Mouse (Mus musculus): Measurements from ENCODE around the gene Srek1ip1. TPM values are rescaled to one million over a fixed set of nuclear protein-coding genes. Genes with fewer than 3 reads are reported as not detected.

Srek1ip1 gene
- polyA plus RNA-seq (2015; fragmentation: Nextera tagmentation; extraction: Ambion mirVana), result 17.3 and 18.3 TPM in 2 replicates

DNA sequence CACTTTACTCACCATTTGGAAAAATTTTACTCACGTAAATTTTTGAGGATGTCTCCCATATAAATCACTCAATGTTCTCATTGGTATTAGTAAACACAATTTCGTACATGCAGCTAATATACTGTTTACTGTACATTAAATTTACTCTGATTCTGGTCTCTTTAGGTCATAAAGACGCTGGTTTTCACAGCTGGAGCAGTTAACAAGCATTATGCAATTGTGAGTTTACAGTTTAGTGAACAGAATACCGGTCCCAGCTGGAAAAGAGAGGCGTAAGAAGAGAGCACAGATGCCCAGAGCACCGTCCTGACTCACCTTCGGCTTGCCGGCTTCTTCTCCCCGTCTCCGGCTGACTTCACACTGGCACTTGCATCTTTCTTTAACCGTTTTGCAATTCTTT, at the start of gene Srek1ip1:
Gene Srek1ip1 (plus strand): TSS at position 301 of the 400 bp plus-strand sequence.
- 92% methylated on average over 11 of the region's 11 CpGs for WGBS
- H3K27ac ChIP-seq, result no peak within 1 kb of the TSS
- no peak for ATAC-seq (replicated peaks)
- peaks cover 14% of the 10 kb centered on the region; the same call in 1 of the 2 replicates for H3K36me3 ChIP-seq (replicated peaks)
- H3K9me3 ChIP-seq, result no peaks in the 10 kb centered on the region
- no peak within 1 kb of the TSS for H3K9ac ChIP-seq
- H3K27me3 ChIP-seq (replicated peaks), result no peaks in the 10 kb centered on the region
- H3K4me3 ChIP-seq, result no peak within 1 kb of the TSS
- H3K4me1 ChIP-seq, result no peaks in the 10 kb centered on the region
- H3K4me2 ChIP-seq, result no peak within 1 kb of the TSS

- WGBS, result 91% methylated on average over 4 of the region's 4 CpGs
- Histone ChIP-seq H3K27me3 (replicated peaks) (no peaks in the 10 kb centered on the region), H3K4me2 (no peak overlapping the region), H3K4me3 (no peak overlapping the region), H3K9ac (no peak overlapping the region), H3K9me3 (no peaks in the 10 kb centered on the region), H3K4me1 (no peaks in the 10 kb centered on the region), H3K27ac (no peak overlapping the region), H3K36me3 (replicated peaks) (no peaks in the 10 kb centered on the region)
- no peak for ATAC-seq (replicated peaks)
Measured at GRCm38 (mm10) chr13:104742866-104743265, 49.4 kb upstream of the Srek1ip1 start.

DNA sequence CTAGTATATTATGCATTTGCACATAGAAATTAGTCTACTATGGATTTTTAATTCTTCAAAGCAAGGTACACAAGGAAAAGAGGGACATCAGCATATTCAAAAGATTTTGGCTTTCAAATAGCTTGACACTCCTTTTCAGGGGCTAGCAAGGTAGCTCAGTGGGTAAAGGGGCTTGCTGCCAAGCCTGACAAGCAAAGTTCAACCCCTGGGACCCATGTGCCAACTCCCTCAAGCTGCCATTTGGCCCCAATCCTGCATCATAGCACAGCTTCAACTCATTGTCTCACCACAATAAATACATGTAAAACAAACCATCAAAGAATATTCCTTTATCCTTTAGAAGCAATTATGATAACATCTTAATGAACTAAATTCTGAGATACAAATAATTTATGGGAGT, 45.3 kb upstream of the Srek1ip1 start:
- Histone ChIP-seq H3K4me2 (no peak overlapping the region), H3K4me1 (no peaks in the 10 kb centered on the region), H3K27me3 (replicated peaks) (no peaks in the 10 kb centered on the region), H3K36me3 (replicated peaks) (no peaks in the 10 kb centered on the region), H3K9me3 (no peaks in the 10 kb centered on the region), H3K27ac (no peak overlapping the region), H3K4me3 (no peak overlapping the region), H3K9ac (no peak overlapping the region)
- no peak for ATAC-seq (replicated peaks)

GRCm38 (mm10) chr13:104759381-104759780, 32.9 kb upstream of the Srek1ip1 start:
- Histone ChIP-seq H3K27me3 (replicated peaks) (no peaks in the 10 kb centered on the region), H3K27ac (no peak overlapping the region), H3K36me3 (replicated peaks) (no peaks in the 10 kb centered on the region), H3K9me3 (no peaks in the 10 kb centered on the region), H3K4me3 (no peak overlapping the region), H3K4me2 (no peak overlapping the region), H3K9ac (no peak overlapping the region), H3K4me1 (no peaks in the 10 kb centered on the region)
- no peak for ATAC-seq (replicated peaks)
- WGBS, result 88% methylated on average over 1 of the region's 1 CpGs

DNA sequence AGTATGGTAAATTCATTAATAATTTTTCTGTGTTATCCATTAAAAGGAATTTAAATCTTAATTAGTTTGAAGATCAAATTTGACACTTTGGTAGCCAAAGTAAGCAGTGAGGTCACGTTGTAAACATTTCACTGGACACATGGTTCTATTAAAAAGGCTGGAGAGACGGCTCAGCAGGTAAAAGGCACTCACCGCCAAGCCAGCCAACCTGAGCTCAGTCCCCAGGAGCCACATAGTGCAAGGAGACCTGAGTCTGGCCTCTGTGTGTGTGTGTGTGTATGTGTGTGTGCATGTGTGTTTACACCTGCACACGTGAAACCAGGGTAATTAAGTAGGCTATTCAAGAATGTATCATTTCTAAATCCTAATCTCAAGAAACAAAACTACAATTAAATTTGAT, 29.9 kb upstream of the Srek1ip1 start:
- Histone ChIP-seq H3K9me3 (no peaks in the 10 kb centered on the region), H3K27me3 (replicated peaks) (no peaks in the 10 kb centered on the region), H3K4me3 (no peak overlapping the region), H3K4me2 (no peak overlapping the region), H3K4me1 (no peaks in the 10 kb centered on the region), H3K9ac (no peak overlapping the region), H3K27ac (no peak overlapping the region), H3K36me3 (replicated peaks) (no peaks in the 10 kb centered on the region)
- ATAC-seq (replicated peaks), result no peak
- 94% methylated on average over 4 of the region's 4 CpGs for WGBS

GRCm38 (mm10) chr13:104763193-104763592, 29.1 kb upstream of the Srek1ip1 start:
- no peak for ATAC-seq (replicated peaks)

GRCm38 (mm10) chr13:104779104-104779670, 13.1 kb upstream of the Srek1ip1 start:
- no peaks in the 10 kb centered on the region for H3K27me3 ChIP-seq (replicated peaks)
- H3K36me3 ChIP-seq (replicated peaks), result no peaks in the 10 kb centered on the region; the same call in 1 of the 2 replicates
- H3K9ac ChIP-seq, result no peak overlapping the region
- H3K27ac ChIP-seq, result no peak overlapping the region
- WGBS, result 96% methylated on average over 1 of the region's 1 CpGs
- no peaks in the 10 kb centered on the region for H3K9me3 ChIP-seq
- no peaks in the 10 kb centered on the region for H3K4me1 ChIP-seq
- H3K4me3 ChIP-seq, result no peak overlapping the region
- H3K4me2 ChIP-seq, result no peak overlapping the region
- no peak for ATAC-seq (replicated peaks)

More at GRCm38 (mm10) chr13:104763193-104763592, 29.1 kb upstream of the Srek1ip1 start:
- 79% methylated on average over 3 of the region's 3 CpGs for WGBS
- H3K9ac ChIP-seq, result no peak overlapping the region
- no peaks in the 10 kb centered on the region for H3K4me1 ChIP-seq
- H3K9me3 ChIP-seq, result no peaks in the 10 kb centered on the region
- H3K36me3 ChIP-seq (replicated peaks), result no peaks in the 10 kb centered on the region
- H3K27ac ChIP-seq, result no peak overlapping the region
- no peak overlapping the region for H3K4me2 ChIP-seq
- H3K27me3 ChIP-seq (replicated peaks), result no peaks in the 10 kb centered on the region
- no peak overlapping the region for H3K4me3 ChIP-seq

DNA sequence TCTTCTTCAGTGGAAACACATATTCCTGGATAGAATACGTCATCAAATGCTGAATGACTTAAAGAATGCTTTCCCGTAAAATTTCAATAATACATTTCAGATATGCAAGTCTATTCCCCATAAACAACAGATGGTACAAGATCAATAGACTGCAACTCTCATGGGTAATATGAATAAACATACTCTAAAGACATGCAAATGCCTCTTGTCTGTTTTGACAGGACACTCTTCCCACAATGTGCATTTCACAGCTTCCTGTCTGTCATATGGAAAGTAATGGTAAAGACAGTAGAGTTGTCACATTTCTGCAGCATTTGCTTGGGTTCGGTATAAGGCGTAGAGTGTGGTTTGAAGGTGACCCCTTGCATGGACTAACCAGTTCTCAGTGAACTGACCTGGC, 5.0 kb upstream of the Srek1ip1 start:
- Histone ChIP-seq H3K9me3 (no peaks in the 10 kb centered on the region), H3K9ac (no peak overlapping the region), H3K27me3 (replicated peaks) (no peaks in the 10 kb centered on the region), H3K4me1 (no peaks in the 10 kb centered on the region), H3K27ac (no peak overlapping the region), H3K36me3 (replicated peaks) (peaks cover 6% of the 10 kb centered on the region; the same call in 1 of the 2 replicates), H3K4me2 (no peak overlapping the region), H3K4me3 (no peak overlapping the region)
- ATAC-seq (replicated peaks), result no peak
- WGBS, result 75% methylated on average over 4 of the region's 4 CpGs

DNA sequence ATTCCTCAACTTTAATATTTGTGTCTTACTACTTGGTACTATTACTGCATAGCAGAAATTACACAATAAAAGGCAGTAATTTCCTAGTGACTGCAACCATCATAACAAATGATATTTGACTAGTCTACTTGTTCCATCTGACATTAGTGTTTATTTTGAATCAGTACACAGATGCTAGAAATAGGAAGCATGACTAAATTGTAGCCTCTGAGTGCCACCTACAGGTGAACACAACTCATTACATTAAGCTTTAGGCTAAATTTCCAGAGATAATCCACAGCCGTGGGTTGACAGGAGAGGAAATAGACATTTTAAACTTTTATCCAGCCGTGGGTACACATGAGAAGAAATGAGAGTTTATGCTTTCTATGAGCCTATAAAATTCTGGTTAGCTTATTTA, 2.6 kb upstream of the Srek1ip1 start:
- peak; percentile 67; the same call in 1 of the 2 replicates for ATAC-seq (replicated peaks)
- H3K9ac ChIP-seq, result no peak overlapping the region
- H3K9me3 ChIP-seq, result no peaks in the 10 kb centered on the region
- WGBS, result 13% methylated on average over 2 of the region's 2 CpGs
- no peaks in the 10 kb centered on the region for H3K4me1 ChIP-seq
- H3K4me3 ChIP-seq, result no peak overlapping the region
- no peak overlapping the region for H3K4me2 ChIP-seq
- H3K36me3 ChIP-seq (replicated peaks), result peaks cover 14% of the 10 kb centered on the region; the same call in 1 of the 2 replicates
- H3K27me3 ChIP-seq (replicated peaks), result no peaks in the 10 kb centered on the region
- no peak overlapping the region for H3K27ac ChIP-seq

- H3K27ac ChIP-seq, result no peak overlapping the region
- ATAC-seq (replicated peaks), result no peak
- H3K4me3 ChIP-seq, result no peak overlapping the region
- no peaks in the 10 kb centered on the region for H3K27me3 ChIP-seq (replicated peaks)
- H3K9ac ChIP-seq, result no peak overlapping the region
- WGBS, result 93% methylated on average over 3 of the region's 3 CpGs
- peaks cover 16% of the 10 kb centered on the region; the same call in 1 of the 2 replicates for H3K36me3 ChIP-seq (replicated peaks)
- H3K4me1 ChIP-seq, result no peaks in the 10 kb centered on the region
- H3K9me3 ChIP-seq, result no peaks in the 10 kb centered on the region
- H3K4me2 ChIP-seq, result no peak overlapping the region
Measured at GRCm38 (mm10) chr13:104794421-104794820, 2.1 kb downstream of the Srek1ip1 start.

- Histone ChIP-seq H3K9me3 (no peaks in the 10 kb centered on the region), H3K4me1 (no peaks in the 10 kb centered on the region), H3K36me3 (replicated peaks) (peaks cover 9% of the 10 kb centered on the region; the same call in 1 of the 2 replicates), H3K27ac (no peak overlapping the region), H3K4me3 (no peak overlapping the region), H3K4me2 (no peak overlapping the region), H3K27me3 (replicated peaks) (no peaks in the 10 kb centered on the region), H3K9ac (no peak overlapping the region)
- 95% methylated on average over 8 of the region's 8 CpGs for WGBS
- ATAC-seq (replicated peaks), result no peak
Measured at GRCm38 (mm10) chr13:104799067-104799466, 6.8 kb downstream of the Srek1ip1 start.

DNA sequence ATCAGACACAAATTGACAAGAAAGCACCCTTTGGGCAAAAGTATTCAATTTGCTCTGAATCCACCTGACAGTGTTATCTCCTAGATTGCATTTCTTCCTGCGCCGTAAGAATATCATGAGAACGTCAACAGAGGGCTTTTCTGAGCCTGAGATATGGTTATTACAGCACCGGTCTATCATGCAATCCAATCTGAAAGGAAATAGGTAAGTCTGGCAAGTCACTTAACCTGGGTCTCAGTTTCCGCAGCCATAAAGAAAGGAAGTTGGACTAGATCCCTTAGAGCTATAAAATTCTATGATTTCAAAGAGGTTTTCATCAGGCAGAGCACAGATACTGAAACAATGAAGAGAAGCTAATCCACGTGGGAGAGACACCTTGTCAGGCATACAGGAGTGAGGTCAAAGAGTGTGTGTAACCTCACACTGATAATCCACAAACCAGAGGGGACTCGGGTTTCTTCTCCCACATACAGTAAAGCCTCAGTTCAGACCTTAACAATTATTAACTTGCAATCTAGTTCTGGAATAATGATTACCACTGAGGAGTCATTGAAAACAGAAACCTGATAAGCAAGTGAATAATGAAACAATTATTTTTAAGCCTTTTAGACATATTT, 7.4 kb downstream of the Srek1ip1 start:
- H3K36me3 ChIP-seq (replicated peaks), result peaks cover 4% of the 10 kb centered on the region; the same call in 1 of the 2 replicates
- ATAC-seq (replicated peaks), result no peak
- no peak overlapping the region for H3K4me3 ChIP-seq
- H3K9me3 ChIP-seq, result no peaks in the 10 kb centered on the region
- H3K4me2 ChIP-seq, result no peak overlapping the region
- no peaks in the 10 kb centered on the region for H3K4me1 ChIP-seq
- H3K9ac ChIP-seq, result no peak overlapping the region
- H3K27me3 ChIP-seq (replicated peaks), result no peaks in the 10 kb centered on the region
- 90% methylated on average over 7 of the region's 7 CpGs for WGBS
- no peak overlapping the region for H3K27ac ChIP-seq

DNA sequence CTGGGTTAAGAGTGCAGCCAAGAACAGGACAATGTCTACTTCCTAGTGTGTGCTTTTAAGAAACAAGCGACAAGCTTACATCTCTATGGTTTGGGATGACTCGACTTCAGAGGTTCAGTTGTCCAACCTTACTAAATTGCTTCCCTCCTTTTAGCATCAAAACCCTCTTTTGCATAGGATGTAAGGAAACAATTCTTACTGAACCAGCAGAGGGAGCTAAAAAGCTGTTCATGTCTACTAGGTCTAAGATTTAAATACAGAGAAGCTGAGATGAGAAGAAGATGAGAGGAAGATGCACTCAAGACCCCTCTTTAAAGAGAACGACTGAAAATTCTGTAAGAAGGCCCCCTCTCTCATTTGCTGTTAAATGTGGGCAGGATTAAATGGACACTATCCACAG, 13.4 kb downstream of the Srek1ip1 start:
- Histone ChIP-seq H3K36me3 (replicated peaks) (peaks cover 3% of the 10 kb centered on the region; the same call in 1 of the 2 replicates), H3K27ac (no peak overlapping the region), H3K27me3 (replicated peaks) (no peaks in the 10 kb centered on the region), H3K4me3 (no peak overlapping the region), H3K4me2 (no peak overlapping the region), H3K4me1 (no peaks in the 10 kb centered on the region), H3K9ac (no peak overlapping the region), H3K9me3 (no peaks in the 10 kb centered on the region)
- 53% methylated on average over 3 of the region's 3 CpGs for WGBS
- ATAC-seq (replicated peaks), result no peak; the same call in 1 of the 2 replicates
